Mouse (Mus musculus): ENCODE measurements around the gene Deup1. TPM values are rescaled to one million over a fixed set of nuclear protein-coding genes. Genes with fewer than 3 reads are reported as not detected.

The Deup1 gene
- polyA plus RNA-seq (2011; ENCODE audit: insufficient read depth, insufficient read length, low replicate concordance, missing spikeins): not detected in 2 replicates

DNA sequence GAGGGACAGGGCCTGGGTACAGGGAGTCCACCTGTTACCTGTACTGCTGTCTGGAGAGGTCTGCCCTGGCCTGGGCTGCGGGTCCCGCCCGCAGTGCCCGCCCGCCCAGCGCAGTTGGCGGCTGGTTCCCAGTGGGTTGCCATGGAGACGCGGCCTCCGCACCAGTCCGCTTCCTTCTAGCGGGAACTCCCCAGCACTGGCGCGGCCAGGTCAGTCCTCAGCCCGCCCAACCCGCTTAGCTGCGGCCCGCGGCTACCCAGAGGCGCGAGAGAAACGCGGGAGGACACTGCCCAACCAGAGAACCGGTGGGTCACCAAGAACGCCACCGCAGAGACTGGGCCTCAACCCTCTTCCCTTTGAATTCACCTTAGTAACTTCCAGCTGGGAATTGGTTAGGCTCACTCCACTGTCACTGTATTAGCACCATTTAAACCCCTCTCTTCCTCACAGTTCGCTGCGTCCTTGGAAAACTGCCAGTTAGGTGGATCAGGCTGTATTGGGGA, at the start of gene Deup1:
Gene Deup1, minus strand, starts transcription at position 149 of the 503 bp plus-strand sequence.
- WGBS: 8% methylated on average over 28 of the region's 28 CpGs
- TF ChIP-seq POLR2A (IDR thresholded peaks at IDR 0.05; ENCODE audit: borderline replicate concordance, control insufficient read depth, low read depth, low read length) (no peak), CTCF (IDR thresholded peaks at IDR 0.05; ENCODE audit: control insufficient read depth, insufficient read depth, low read length) (no peak)
- Histone ChIP-seq H3K4me3 (replicated peaks; ENCODE audit: control insufficient read depth, low read depth, low read length) (no peak within 1 kb of the TSS), H3K27ac (ENCODE audit: control insufficient read depth, insufficient read depth, low read depth, low read length, poor library complexity) (no peak within 1 kb of the TSS), H3K4me1 (ENCODE audit: control insufficient read depth, insufficient read depth, low read length) (no peaks in the 10 kb centered on the region)

DNA sequence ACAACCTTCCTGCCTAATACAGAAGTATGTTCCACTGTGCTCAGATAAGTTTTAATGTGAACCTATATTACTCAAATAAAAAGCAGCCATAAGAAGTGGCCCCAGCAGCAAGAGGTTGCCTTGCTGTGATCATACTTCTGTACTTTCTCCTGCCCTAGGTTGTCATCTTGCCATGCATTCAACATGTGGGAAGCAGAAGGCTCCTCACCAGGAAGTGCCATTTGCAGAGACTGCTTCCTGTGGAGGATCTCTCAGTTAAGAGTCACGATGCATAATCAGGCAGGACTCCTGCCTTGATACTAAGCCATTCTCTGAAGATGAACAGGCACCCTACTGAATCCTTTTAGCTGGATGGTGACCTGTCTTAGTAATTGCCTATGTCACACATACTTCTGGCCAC, 44.5 kb upstream of the Deup1 start:
- 5% methylated on average over 1 of the region's 1 CpGs for WGBS
- TF ChIP-seq CTCF (IDR thresholded peaks at IDR 0.05; ENCODE audit: control insufficient read depth, insufficient read depth, low read length) (no peak), POLR2A (IDR thresholded peaks at IDR 0.05; ENCODE audit: borderline replicate concordance, control insufficient read depth, low read depth, low read length) (no peak)
- no peak overlapping the region for H3K4me3 ChIP-seq (replicated peaks; ENCODE audit: control insufficient read depth, low read depth, low read length)
- H3K27ac ChIP-seq (ENCODE audit: control insufficient read depth, insufficient read depth, low read depth, low read length, poor library complexity): no peak overlapping the region
- no peaks in the 10 kb centered on the region for H3K4me1 ChIP-seq (ENCODE audit: control insufficient read depth, insufficient read depth, low read length)

- 60% methylated on average over 5 of the region's 5 CpGs for WGBS
- no peak overlapping the region for H3K27ac ChIP-seq (ENCODE audit: control insufficient read depth, insufficient read depth, low read depth, low read length, poor library complexity)
- TF ChIP-seq CTCF (IDR thresholded peaks at IDR 0.05; ENCODE audit: control insufficient read depth, insufficient read depth, low read length) (no peak), POLR2A (IDR thresholded peaks at IDR 0.05; ENCODE audit: borderline replicate concordance, control insufficient read depth, low read depth, low read length) (no peak)
- no peak overlapping the region for H3K4me3 ChIP-seq (replicated peaks; ENCODE audit: control insufficient read depth, low read depth, low read length)
- no peaks in the 10 kb centered on the region for H3K4me1 ChIP-seq (ENCODE audit: control insufficient read depth, insufficient read depth, low read length)
Measured at GRCm38 (mm10) chr9:15670002-15670527, 42.3 kb upstream of the Deup1 start.

DNA sequence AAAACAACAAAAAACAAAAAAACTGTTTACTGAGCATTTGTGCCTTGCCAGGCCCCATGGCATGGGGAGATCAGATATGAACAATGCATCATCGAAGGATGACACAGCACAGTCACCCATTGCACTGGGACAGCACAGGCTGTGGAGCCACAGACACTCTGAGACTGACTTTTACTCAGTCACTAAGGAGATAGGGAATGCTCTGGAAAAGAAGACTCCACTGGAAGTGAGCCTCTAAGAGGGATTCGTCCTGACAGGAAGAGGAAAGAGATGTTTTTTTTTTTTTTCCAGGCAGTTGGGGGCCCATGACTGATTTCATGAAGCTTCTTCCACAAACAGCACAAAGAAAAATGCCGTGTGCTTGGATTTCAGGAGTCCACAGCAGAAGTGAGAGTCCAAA, 41.7 kb upstream of the Deup1 start:
- TF ChIP-seq CTCF (IDR thresholded peaks at IDR 0.05; ENCODE audit: control insufficient read depth, insufficient read depth, low read length) (no peak), POLR2A (IDR thresholded peaks at IDR 0.05; ENCODE audit: borderline replicate concordance, control insufficient read depth, low read depth, low read length) (no peak)
- Histone ChIP-seq H3K4me1 (ENCODE audit: control insufficient read depth, insufficient read depth, low read length) (no peaks in the 10 kb centered on the region), H3K27ac (ENCODE audit: control insufficient read depth, insufficient read depth, low read depth, low read length, poor library complexity) (no peak overlapping the region), H3K4me3 (replicated peaks; ENCODE audit: control insufficient read depth, low read depth, low read length) (no peak overlapping the region)
- 54% methylated on average over 3 of the region's 3 CpGs for WGBS

DNA sequence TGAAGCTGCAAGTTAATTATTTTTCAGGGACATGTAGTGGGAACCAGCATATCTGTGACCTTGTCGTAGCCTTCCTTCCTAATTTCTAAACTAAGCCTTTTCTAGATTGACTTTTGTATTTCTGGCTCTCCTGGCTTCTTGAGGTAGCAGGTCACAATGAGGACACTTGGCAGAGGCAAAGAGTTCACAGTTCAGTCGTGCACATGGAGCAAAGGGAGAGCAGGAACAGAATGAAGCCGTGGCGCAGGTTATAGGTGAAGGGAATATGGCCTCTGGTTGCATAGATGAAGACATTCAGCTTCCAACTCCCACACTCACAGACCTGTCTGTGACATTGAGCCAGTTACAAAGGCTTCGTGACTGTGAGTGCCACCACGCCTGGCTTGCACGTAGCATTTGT, 36.9 kb upstream of the Deup1 start:
- TF ChIP-seq POLR2A (IDR thresholded peaks at IDR 0.05; ENCODE audit: borderline replicate concordance, control insufficient read depth, low read depth, low read length): no peak
- TF ChIP-seq CTCF (IDR thresholded peaks at IDR 0.05; ENCODE audit: control insufficient read depth, insufficient read depth, low read length): no peak
- no peaks in the 10 kb centered on the region for H3K4me1 ChIP-seq (ENCODE audit: control insufficient read depth, insufficient read depth, low read length)
- 77% methylated on average over 7 of the region's 7 CpGs for WGBS
- no peak overlapping the region for H3K27ac ChIP-seq (ENCODE audit: control insufficient read depth, insufficient read depth, low read depth, low read length, poor library complexity)
- no peak overlapping the region for H3K4me3 ChIP-seq (replicated peaks; ENCODE audit: control insufficient read depth, low read depth, low read length)

GRCm38 (mm10) chr9:15659069-15659468, 31.3 kb upstream of the Deup1 start:
- TF ChIP-seq POLR2A (IDR thresholded peaks at IDR 0.05; ENCODE audit: borderline replicate concordance, control insufficient read depth, low read depth, low read length): no peak
- no peak for TF ChIP-seq CTCF (IDR thresholded peaks at IDR 0.05; ENCODE audit: control insufficient read depth, insufficient read depth, low read length)
- H3K27ac ChIP-seq (ENCODE audit: control insufficient read depth, insufficient read depth, low read depth, low read length, poor library complexity): no peak overlapping the region
- H3K4me1 ChIP-seq (ENCODE audit: control insufficient read depth, insufficient read depth, low read length): no peaks in the 10 kb centered on the region
- no peak overlapping the region for H3K4me3 ChIP-seq (replicated peaks; ENCODE audit: control insufficient read depth, low read depth, low read length)
- WGBS: 76% methylated on average over 6 of the region's 6 CpGs

- Histone ChIP-seq H3K27ac (ENCODE audit: control insufficient read depth, insufficient read depth, low read depth, low read length, poor library complexity) (no peak overlapping the region), H3K4me1 (ENCODE audit: control insufficient read depth, insufficient read depth, low read length) (no peaks in the 10 kb centered on the region), H3K4me3 (replicated peaks; ENCODE audit: control insufficient read depth, low read depth, low read length) (no peak overlapping the region)
- no peak for TF ChIP-seq CTCF (IDR thresholded peaks at IDR 0.05; ENCODE audit: control insufficient read depth, insufficient read depth, low read length)
- TF ChIP-seq POLR2A (IDR thresholded peaks at IDR 0.05; ENCODE audit: borderline replicate concordance, control insufficient read depth, low read depth, low read length): no peak
- WGBS: 53% methylated on average over 6 of the region's 6 CpGs
Measured at GRCm38 (mm10) chr9:15658236-15658785, 30.6 kb upstream of the Deup1 start.

DNA sequence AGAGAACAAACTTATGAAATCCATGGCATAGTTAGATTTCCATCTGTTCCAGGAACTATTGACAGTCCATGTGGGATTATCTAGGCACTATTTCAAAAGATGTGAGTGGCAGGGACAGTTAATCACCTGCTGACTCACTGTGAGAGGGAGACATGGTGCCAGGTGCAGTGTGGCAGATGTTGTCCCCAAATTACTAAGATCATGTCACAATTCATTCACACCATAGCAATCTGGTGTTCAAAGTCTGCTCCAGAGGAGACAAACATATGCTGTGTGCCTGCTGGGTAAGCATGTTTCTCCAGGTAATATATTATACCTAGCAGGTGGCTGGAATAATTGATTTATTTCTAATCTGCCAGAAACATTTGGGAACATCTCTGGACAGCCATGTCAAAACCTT, 25.3 kb upstream of the Deup1 start:
- Histone ChIP-seq H3K27ac (ENCODE audit: control insufficient read depth, insufficient read depth, low read depth, low read length, poor library complexity) (no peak overlapping the region), H3K4me3 (replicated peaks; ENCODE audit: control insufficient read depth, low read depth, low read length) (no peak overlapping the region)
- TF ChIP-seq POLR2A (IDR thresholded peaks at IDR 0.05; ENCODE audit: borderline replicate concordance, control insufficient read depth, low read depth, low read length) (no peak), CTCF (IDR thresholded peaks at IDR 0.05; ENCODE audit: control insufficient read depth, insufficient read depth, low read length) (no peak)

More for the DNA sequence above, 25.3 kb upstream of the Deup1 start:
- H3K4me1 ChIP-seq (ENCODE audit: control insufficient read depth, insufficient read depth, low read length): no peaks in the 10 kb centered on the region
